Mouse (Mus musculus) kidney, adult 8-10 months (tissue): ENCODE results near the gene Sdhc.
"Not testable (repeated sequence)": the region's sequence is repeated elsewhere in the genome, so short reads cannot be mapped to it uniquely, and the experiment has no call there.

ENCODE experiments used
- DNase-seq, 2 experiments: peaks; one replicate each; pipeline ENCODE4 v3.0.0; 2022

Gene Sdhc

DNA sequence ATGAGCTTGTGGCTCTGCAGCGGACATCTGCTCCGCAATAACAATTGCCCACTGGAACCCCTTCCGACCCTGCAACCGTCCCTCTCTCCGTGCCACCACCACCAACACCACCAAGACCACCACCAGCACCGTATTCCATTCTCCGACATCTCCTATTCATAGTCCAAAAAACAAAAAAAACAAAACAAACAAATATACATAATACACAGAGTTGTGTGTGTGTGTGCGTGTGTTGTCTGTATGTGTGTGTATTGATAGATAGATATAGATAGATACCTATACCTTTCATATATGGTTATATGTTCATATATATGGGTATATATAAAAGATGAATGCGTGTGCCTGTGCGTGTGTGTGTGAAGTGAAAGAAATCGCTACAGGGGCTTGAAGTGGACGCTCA lies 72.0 kb downstream of the Sdhc start:
- not testable (repeated sequence) for DNase-seq

DNA sequence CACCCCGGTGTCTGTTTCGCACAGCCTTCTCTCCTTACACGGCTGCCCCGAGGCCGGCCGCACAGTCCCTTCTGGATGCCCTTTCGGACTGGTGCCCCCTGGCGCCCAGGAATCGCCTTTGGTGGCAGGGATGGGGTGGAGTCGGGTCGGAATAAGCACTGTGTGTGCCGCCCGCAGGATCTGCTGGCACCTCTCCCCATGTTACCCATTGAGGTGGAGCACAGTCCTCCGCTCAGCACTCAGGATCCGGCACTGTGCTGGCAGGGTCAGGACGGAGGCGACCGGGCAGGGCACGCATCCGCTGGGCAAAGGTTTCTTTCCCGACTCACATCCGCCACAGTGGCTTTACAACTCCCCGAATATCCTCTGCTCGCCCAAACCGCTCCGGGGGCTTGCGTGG lies 72.4 kb downstream of the Sdhc start:
- peak in 1 of 2 experiments; percentile 57 for DNase-seq

DNA sequence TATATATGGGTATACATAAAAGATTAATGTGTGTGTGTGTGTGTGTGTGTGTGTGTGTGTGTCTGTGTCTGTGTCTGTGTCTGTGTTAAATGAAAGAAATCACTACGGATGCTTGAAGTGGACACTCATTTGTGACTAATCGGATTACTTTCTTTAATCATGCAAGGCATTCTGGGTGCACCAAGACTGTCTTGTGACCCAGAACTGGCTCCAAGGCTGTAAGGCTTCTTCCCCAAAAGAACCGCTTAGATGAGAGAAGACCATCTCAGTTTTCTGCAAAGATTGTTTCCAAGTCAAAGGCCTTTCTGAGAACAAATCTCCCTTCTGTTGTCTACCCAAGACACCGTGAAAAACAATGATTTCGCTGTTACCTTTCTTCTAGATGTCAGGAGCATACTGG lies 73.2 kb downstream of the Sdhc start:
- not testable (repeated sequence) for DNase-seq
